Mouse (Mus musculus): ENCODE data around the gene Wrnip1.

Wrnip1 gene

GRCm38 (mm10) chr13:32807624-32808023, 5.8 kb downstream of the Wrnip1 start:
- no peak for DNase-seq (ENCODE audit: low spot score in 2 of 2)

- no peak for DNase-seq (ENCODE audit: low spot score in 2 of 2)
Measured at GRCm38 (mm10) chr13:32819241-32819640, 17.4 kb downstream of the Wrnip1 start.

- DNase-seq (ENCODE audit: low spot score in 2 of 2), result no peak
Measured at GRCm38 (mm10) chr13:32819926-32820325, 18.1 kb downstream of the Wrnip1 start.

- no peak for DNase-seq (ENCODE audit: low spot score in 2 of 2)
Measured at GRCm38 (mm10) chr13:32821671-32822070, 19.8 kb downstream of the Wrnip1 start.

GRCm38 (mm10) chr13:32823126-32823525, 21.3 kb downstream of the Wrnip1 start:
- DNase-seq (ENCODE audit: low spot score in 2 of 2), result no peak

- no peak for DNase-seq (ENCODE audit: low spot score in 2 of 2)
Measured at GRCm38 (mm10) chr13:32824377-32825330, 22.8 kb downstream of the Wrnip1 start.

- DNase-seq (ENCODE audit: low spot score in 2 of 2), result no peak
Measured at GRCm38 (mm10) chr13:32825546-32825945, 23.7 kb downstream of the Wrnip1 start.

- DNase-seq (ENCODE audit: low spot score in 2 of 2), result no peak
Measured at GRCm38 (mm10) chr13:32827111-32827822, 25.4 kb downstream of the Wrnip1 start.

- DNase-seq (ENCODE audit: low spot score in 2 of 2), result peak in 1 of 2 experiments; percentile 24
Measured at GRCm38 (mm10) chr13:32827951-32828350, 26.1 kb downstream of the Wrnip1 start.

- no peak for DNase-seq (ENCODE audit: low spot score in 2 of 2)
Measured at GRCm38 (mm10) chr13:32828886-32829285, 27.0 kb downstream of the Wrnip1 start.

- no peak for DNase-seq (ENCODE audit: low spot score in 2 of 2)
Measured at GRCm38 (mm10) chr13:32831505-32832273, 29.9 kb downstream of the Wrnip1 start.

- no peak for DNase-seq (ENCODE audit: low spot score in 2 of 2)
Measured at GRCm38 (mm10) chr13:32832776-32833175, 30.9 kb downstream of the Wrnip1 start.

GRCm38 (mm10) chr13:32833237-32833636, 31.4 kb downstream of the Wrnip1 start:
- no peak for DNase-seq (ENCODE audit: low spot score in 2 of 2)

GRCm38 (mm10) chr13:32834513-32834912, 32.7 kb downstream of the Wrnip1 start:
- DNase-seq (ENCODE audit: low spot score in 2 of 2), result no peak

- DNase-seq (ENCODE audit: low spot score in 2 of 2), result no peak
Measured at GRCm38 (mm10) chr13:32839314-32839713, 37.5 kb downstream of the Wrnip1 start.

GRCm38 (mm10) chr13:32841349-32841748, 39.5 kb downstream of the Wrnip1 start:
- DNase-seq (ENCODE audit: low spot score in 2 of 2), result no peak

- DNase-seq (ENCODE audit: low spot score in 2 of 2), result no peak
Measured at GRCm38 (mm10) chr13:32846221-32846620, 44.4 kb downstream of the Wrnip1 start.

- no peak for DNase-seq (ENCODE audit: low spot score in 2 of 2)
Measured at GRCm38 (mm10) chr13:32849092-32849491, 47.3 kb downstream of the Wrnip1 start.

GRCm38 (mm10) chr13:32849531-32850123, 47.8 kb downstream of the Wrnip1 start:
- no peak for DNase-seq (ENCODE audit: low spot score in 2 of 2)

- DNase-seq (ENCODE audit: low spot score in 2 of 2), result no peak
Measured at GRCm38 (mm10) chr13:32850156-32850555, 48.3 kb downstream of the Wrnip1 start.

- no peak for DNase-seq (ENCODE audit: low spot score in 2 of 2)
Measured at GRCm38 (mm10) chr13:32850668-32851404, 49.0 kb downstream of the Wrnip1 start, which contains the start of gene Serpinb1a. Serpinb1a (minus strand) TSS chr13:32851185.

Data from frontal cortex, postnatal 10 days (tissue).